Mouse (Mus musculus): ENCODE results near the gene Mapkapk3. TPM values are rescaled to one million over a fixed set of nuclear protein-coding genes. Genes with fewer than 3 reads are reported as not detected.

Gene Mapkapk3
- polyA plus RNA-seq, 1 experiment from 2014 or later: 17.1 TPM

DNA sequence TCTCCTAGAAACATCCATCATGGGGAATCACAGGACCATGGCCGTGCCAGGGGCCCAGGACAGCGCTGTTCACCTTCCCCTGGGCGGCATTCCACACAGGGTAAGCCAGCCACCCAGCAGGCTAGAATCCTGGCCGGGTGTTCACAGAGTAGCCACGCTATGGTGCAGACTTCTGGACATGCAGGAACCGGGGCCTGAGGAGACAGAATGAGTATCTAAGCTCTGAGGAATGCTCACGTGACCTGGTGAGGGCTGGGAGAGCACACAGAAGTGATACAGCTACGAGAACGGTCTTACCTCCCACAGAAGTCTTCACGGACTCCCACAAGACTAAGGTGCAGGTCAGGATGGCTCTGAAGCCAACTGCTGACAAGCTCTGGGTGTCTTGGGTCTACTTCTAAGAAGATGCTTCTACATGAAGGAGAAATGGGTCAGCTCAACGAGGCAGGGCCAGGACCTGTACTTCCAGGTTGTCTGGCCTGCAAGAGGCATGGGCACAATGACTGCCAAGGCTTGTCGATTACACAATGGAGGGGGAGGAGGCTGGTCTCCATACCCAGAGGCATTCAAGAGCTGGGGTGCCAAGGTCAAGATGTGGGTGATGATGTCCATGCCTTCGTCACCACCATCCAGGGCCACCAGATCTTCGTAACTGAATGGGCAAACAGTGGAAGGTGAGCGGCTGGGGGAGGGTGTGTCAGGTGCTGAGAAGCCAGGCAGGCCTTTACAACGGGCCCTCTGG is 38.4 kb upstream of the Mapkapk3 start:
- H3K9me3 ChIP-seq (ENCODE audit: control insufficient read depth, low read length): no peaks in the 10 kb centered on the region
- no peak overlapping the region for H3K9ac ChIP-seq (ENCODE audit: low read depth, low read length)
- no peak overlapping the region for H3K27ac ChIP-seq (ENCODE audit: low read depth, low read length)
- H3K4me2 ChIP-seq: no peak overlapping the region
- DNase-seq (ENCODE audit: low spot score): no peak
- no peaks in the 10 kb centered on the region for H3K36me3 ChIP-seq (ENCODE audit: control insufficient read depth, insufficient read depth, low read length)
- ATAC-seq (replicated peaks; ENCODE audit: low FRiP score): no peak
- no peak overlapping the region for H3K4me3 ChIP-seq (ENCODE audit: low read depth, low read length)
- H3K27me3 ChIP-seq (replicated peaks; ENCODE audit: control insufficient read depth, insufficient read depth, low read length): no peaks in the 10 kb centered on the region
- no peaks in the 10 kb centered on the region for H3K4me1 ChIP-seq (replicated peaks; ENCODE audit: control insufficient read depth, insufficient read depth, low read length)
- 86% methylated on average over 16 of the region's 16 CpGs for WGBS

DNA sequence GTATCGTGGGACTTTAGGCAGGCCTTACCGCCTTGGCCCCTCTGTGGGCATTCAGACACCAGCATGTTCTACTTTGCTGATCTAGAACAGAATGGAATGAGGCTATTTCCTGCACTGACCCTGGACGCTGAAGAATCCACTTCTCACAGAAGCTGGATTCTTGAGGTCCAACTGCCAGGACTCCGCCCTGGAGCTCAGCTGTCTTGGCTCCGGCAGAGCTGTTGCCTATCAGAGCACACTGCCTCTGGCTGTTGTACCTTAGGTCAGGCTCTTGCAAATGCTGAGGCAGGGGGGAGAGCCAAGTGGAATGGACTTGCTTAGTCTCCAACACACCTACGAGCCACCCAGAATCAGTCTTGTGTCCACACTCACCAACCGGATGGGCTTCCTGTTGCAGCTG is 36.2 kb upstream of the Mapkapk3 start:
- Histone ChIP-seq H3K4me2 (no peak overlapping the region), H3K9ac (ENCODE audit: low read depth, low read length) (no peak overlapping the region), H3K9me3 (ENCODE audit: control insufficient read depth, low read length) (no peaks in the 10 kb centered on the region), H3K4me1 (replicated peaks; ENCODE audit: control insufficient read depth, insufficient read depth, low read length) (no peaks in the 10 kb centered on the region), H3K4me3 (ENCODE audit: low read depth, low read length) (no peak overlapping the region), H3K36me3 (ENCODE audit: control insufficient read depth, insufficient read depth, low read length) (no peaks in the 10 kb centered on the region), H3K27me3 (replicated peaks; ENCODE audit: control insufficient read depth, insufficient read depth, low read length) (no peaks in the 10 kb centered on the region), H3K27ac (ENCODE audit: low read depth, low read length) (no peak overlapping the region)
- DNase-seq (ENCODE audit: low spot score) (no peak), ATAC-seq (replicated peaks; ENCODE audit: low FRiP score) (no peak)
- WGBS: 76% methylated on average over 7 of the region's 7 CpGs

DNA sequence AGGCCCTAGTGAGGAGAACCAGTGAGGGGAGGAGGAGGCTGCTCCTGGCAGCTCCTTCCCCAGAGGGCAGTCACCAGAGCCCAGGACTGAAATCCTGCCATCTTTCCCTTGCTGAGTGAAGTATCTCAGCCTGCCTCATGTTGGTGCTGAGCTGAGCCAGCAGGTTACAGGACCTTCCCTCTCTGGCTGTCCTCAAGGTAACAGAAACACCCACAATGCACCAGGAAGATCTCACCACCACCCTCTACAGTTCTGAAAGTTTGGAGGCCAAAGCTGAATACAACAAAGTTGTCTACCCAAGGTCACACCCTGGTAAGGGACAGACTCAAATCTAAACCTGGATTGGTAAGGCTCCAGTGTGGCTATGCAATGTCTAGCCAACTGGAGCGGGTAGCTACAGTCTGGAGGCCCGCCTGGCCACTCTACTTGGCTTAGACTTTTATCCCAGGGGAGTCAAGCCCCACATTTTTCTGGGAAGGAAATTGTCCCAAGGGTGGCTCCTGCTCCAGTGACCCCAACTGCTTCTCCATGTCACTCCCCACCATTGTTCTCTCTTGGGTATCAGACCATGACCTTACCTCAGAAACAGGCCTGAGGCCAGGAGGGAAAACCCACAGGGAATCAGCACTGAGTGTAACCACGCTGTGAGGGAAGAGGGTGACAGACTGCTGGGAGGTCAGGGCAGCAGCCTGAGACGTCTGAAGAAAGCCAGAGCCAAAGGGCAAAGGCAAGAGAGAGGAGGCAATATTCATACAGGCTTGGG is 35.3 kb upstream of the Mapkapk3 start:
- no peak overlapping the region for H3K4me2 ChIP-seq
- no peak overlapping the region for H3K27ac ChIP-seq (ENCODE audit: low read depth, low read length)
- no peaks in the 10 kb centered on the region for H3K27me3 ChIP-seq (replicated peaks; ENCODE audit: control insufficient read depth, insufficient read depth, low read length)
- DNase-seq (ENCODE audit: low spot score) (no peak), ATAC-seq (replicated peaks; ENCODE audit: low FRiP score) (no peak)
- no peaks in the 10 kb centered on the region for H3K9me3 ChIP-seq (ENCODE audit: control insufficient read depth, low read length)
- 62% methylated on average over 4 of the region's 4 CpGs for WGBS
- H3K4me3 ChIP-seq (ENCODE audit: low read depth, low read length): no peak overlapping the region
- H3K36me3 ChIP-seq (ENCODE audit: control insufficient read depth, insufficient read depth, low read length): no peaks in the 10 kb centered on the region
- no peaks in the 10 kb centered on the region for H3K4me1 ChIP-seq (replicated peaks; ENCODE audit: control insufficient read depth, insufficient read depth, low read length)
- no peak overlapping the region for H3K9ac ChIP-seq (ENCODE audit: low read depth, low read length)

DNA sequence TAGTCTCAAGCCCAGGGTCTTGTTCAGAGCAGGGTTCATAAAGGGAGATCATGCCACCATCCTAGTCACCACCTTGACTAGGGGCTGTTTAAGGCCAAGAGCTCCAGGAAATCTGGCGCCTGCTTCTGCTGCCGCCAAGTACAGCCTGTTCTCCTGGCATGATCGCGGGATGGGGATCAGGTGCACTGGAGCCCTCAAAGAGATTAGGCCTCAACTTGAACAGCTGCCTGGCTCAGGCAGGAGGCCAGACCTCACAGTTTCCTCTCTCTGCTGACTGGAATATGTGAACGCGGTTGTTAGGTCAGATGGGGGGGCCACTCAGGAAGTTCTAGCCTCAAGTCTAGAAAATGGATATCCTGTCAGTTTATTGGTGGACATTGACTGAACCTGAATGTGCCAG is 33.9 kb upstream of the Mapkapk3 start:
- Histone ChIP-seq H3K4me2 (no peak overlapping the region), H3K9me3 (ENCODE audit: control insufficient read depth, low read length) (no peaks in the 10 kb centered on the region), H3K27me3 (replicated peaks; ENCODE audit: control insufficient read depth, insufficient read depth, low read length) (no peaks in the 10 kb centered on the region), H3K27ac (ENCODE audit: low read depth, low read length) (no peak overlapping the region), H3K4me3 (ENCODE audit: low read depth, low read length) (no peak overlapping the region), H3K9ac (ENCODE audit: low read depth, low read length) (no peak overlapping the region), H3K36me3 (ENCODE audit: control insufficient read depth, insufficient read depth, low read length) (no peaks in the 10 kb centered on the region), H3K4me1 (replicated peaks; ENCODE audit: control insufficient read depth, insufficient read depth, low read length) (no peaks in the 10 kb centered on the region)
- 56% methylated on average over 6 of the region's 6 CpGs for WGBS
- ATAC-seq (replicated peaks; ENCODE audit: low FRiP score) (no peak), DNase-seq (ENCODE audit: low spot score) (no peak)

DNA sequence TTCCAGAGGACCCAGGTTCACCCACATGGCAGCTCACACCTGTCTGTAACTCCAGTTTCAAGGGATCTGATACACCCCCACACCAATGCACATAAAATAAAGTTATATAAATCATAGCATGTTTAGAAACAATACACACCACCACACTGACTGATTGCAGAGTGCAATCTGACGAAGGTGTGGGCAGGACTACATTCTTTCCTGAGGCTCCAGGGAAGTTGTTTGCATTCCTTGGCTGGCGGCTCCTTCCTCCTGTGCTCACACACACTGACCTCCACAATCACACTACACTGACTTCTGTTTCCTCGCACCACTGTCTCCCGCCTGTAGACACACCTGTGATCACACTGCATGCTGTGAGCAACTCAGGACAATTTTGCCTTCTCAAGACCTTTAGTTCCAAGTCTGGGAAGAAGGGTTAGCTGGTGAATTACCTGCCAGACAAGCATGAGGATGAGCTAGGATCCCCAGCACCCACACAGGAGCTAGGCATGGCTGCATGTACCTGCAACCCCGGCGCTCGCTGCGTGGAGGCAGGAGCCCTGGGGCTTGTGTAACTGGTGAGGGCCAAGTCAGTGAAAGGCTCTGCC is 32.9 kb upstream of the Mapkapk3 start:
- 81% methylated on average over 8 of the region's 8 CpGs for WGBS
- no peaks in the 10 kb centered on the region for H3K9me3 ChIP-seq (ENCODE audit: control insufficient read depth, low read length)
- no peak overlapping the region for H3K9ac ChIP-seq (ENCODE audit: low read depth, low read length)
- no peak overlapping the region for H3K4me3 ChIP-seq (ENCODE audit: low read depth, low read length)
- no peaks in the 10 kb centered on the region for H3K4me1 ChIP-seq (replicated peaks; ENCODE audit: control insufficient read depth, insufficient read depth, low read length)
- H3K27me3 ChIP-seq (replicated peaks; ENCODE audit: control insufficient read depth, insufficient read depth, low read length): no peaks in the 10 kb centered on the region
- no peak overlapping the region for H3K27ac ChIP-seq (ENCODE audit: low read depth, low read length)
- DNase-seq (ENCODE audit: low spot score) (no peak), ATAC-seq (replicated peaks; ENCODE audit: low FRiP score) (no peak)
- no peak overlapping the region for H3K4me2 ChIP-seq
- no peaks in the 10 kb centered on the region for H3K36me3 ChIP-seq (ENCODE audit: control insufficient read depth, insufficient read depth, low read length)

DNA sequence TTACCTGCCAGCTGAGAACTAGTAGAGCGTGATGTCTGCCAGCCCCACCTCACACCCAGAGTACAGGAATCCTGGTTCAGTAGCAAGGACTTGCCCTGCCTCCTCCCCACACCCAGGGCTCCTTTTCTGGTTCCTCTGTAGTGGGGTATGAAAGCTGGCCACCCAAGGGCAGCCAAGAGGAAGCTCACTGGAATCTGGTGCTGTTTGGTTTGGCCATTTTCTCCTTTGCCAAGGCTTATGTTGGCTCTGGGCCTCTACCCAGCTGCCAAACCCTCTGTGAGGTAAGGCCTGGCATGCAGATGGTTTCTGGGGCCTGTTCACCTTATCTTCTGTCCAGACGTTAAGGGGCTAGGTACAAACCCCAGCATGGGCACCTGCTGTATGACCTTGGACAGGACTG is 26.1 kb upstream of the Mapkapk3 start:
- Histone ChIP-seq H3K27ac (ENCODE audit: low read depth, low read length) (no peak overlapping the region), H3K27me3 (replicated peaks; ENCODE audit: control insufficient read depth, insufficient read depth, low read length) (no peaks in the 10 kb centered on the region), H3K9me3 (ENCODE audit: control insufficient read depth, low read length) (no peaks in the 10 kb centered on the region), H3K9ac (ENCODE audit: low read depth, low read length) (no peak overlapping the region), H3K36me3 (ENCODE audit: control insufficient read depth, insufficient read depth, low read length) (no peaks in the 10 kb centered on the region), H3K4me1 (replicated peaks; ENCODE audit: control insufficient read depth, insufficient read depth, low read length) (peaks cover 20% of the 10 kb centered on the region), H3K4me2 (no peak overlapping the region), H3K4me3 (ENCODE audit: low read depth, low read length) (no peak overlapping the region)
- no peak for DNase-seq (ENCODE audit: low spot score)
- 75% methylated on average over 2 of the region's 2 CpGs for WGBS
- no peak for ATAC-seq (replicated peaks; ENCODE audit: low FRiP score)

DNA sequence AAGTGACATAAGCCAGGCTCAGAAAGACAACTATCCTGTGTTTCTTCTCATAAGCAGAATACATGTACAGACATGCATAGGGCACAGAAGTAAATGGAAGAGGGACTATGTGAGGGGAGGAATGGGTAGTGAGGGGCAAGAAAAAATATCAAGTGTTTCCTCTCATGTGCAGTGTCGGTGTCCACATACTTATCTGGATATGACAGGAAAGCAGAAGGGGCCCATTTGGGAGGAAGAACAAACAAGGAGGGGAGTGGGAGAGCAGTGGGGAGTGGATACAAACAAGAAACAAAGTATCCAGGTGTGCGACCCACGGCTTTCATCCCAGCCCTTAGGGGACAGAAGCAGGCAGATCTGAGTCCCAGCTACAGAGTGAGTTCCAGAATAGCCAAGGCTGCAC is 24.2 kb upstream of the Mapkapk3 start:
- no peak overlapping the region for H3K4me2 ChIP-seq
- peaks cover 20% of the 10 kb centered on the region for H3K4me1 ChIP-seq (replicated peaks; ENCODE audit: control insufficient read depth, insufficient read depth, low read length)
- no peak overlapping the region for H3K4me3 ChIP-seq (ENCODE audit: low read depth, low read length)
- H3K9me3 ChIP-seq (ENCODE audit: control insufficient read depth, low read length): no peaks in the 10 kb centered on the region
- 64% methylated on average over 3 of the region's 3 CpGs for WGBS
- ATAC-seq (replicated peaks; ENCODE audit: low FRiP score): no peak
- H3K36me3 ChIP-seq (ENCODE audit: control insufficient read depth, insufficient read depth, low read length): no peaks in the 10 kb centered on the region
- no peak overlapping the region for H3K9ac ChIP-seq (ENCODE audit: low read depth, low read length)
- no peak for DNase-seq (ENCODE audit: low spot score)
- H3K27ac ChIP-seq (ENCODE audit: low read depth, low read length): no peak overlapping the region
- no peaks in the 10 kb centered on the region for H3K27me3 ChIP-seq (replicated peaks; ENCODE audit: control insufficient read depth, insufficient read depth, low read length)

DNA sequence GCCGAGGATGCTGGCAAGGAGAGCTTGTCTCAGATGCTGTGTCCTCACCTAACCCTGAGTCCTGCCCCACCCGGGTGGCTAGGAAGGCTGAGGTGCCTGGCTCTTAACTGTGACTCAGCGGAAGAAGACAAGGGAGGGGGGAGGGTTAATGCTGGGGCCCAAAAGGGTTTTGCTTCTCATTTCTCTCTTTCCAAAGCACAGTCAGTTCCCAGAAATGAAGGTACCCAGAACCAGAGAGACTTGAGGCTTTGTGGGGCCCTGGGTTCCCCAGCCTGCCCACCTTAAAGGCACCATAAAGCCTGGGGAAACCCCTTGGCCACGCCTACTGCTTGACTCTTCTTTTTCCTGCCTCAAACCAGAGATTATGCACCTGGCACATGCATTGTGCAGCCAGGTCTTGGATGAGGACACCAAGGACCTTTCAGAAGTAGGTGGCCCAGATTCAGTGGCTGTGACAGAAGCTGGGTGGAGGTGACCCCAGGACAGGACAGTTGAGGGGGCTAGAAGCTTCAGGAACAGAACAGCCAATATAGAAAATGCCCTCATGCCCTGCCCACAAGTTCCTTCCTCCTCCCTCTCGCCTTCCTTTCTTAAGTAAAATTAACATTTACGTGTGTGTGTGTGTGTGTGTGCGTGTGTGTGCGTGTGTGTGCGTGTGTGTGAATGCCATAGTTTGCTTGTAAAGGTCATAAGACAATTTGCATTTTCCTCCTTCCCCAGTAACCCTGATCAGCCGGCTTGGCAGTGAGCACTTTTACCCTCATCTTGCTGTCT is 23.3 kb upstream of the Mapkapk3 start:
- 37% methylated on average over 10 of the region's 10 CpGs for WGBS
- Histone ChIP-seq H3K27ac (ENCODE audit: low read depth, low read length) (peak overlapping the region; percentile 57; the same call in 1 of the 2 replicates), H3K36me3 (ENCODE audit: control insufficient read depth, insufficient read depth, low read length) (no peaks in the 10 kb centered on the region), H3K4me3 (ENCODE audit: low read depth, low read length) (peak overlapping the region; percentile 11; the same call in 1 of the 2 replicates), H3K9ac (ENCODE audit: low read depth, low read length) (no peak overlapping the region), H3K4me2 (peak overlapping the region; percentile 50), H3K27me3 (replicated peaks; ENCODE audit: control insufficient read depth, insufficient read depth, low read length) (no peaks in the 10 kb centered on the region), H3K9me3 (ENCODE audit: control insufficient read depth, low read length) (no peaks in the 10 kb centered on the region), H3K4me1 (replicated peaks; ENCODE audit: control insufficient read depth, insufficient read depth, low read length) (peaks cover 27% of the 10 kb centered on the region)
- DNase-seq (ENCODE audit: low spot score) (no peak), ATAC-seq (replicated peaks; ENCODE audit: low FRiP score) (peak; percentile 87)

All from liver, embryonic 11.5 days (tissue).